Mouse (Mus musculus): Measurements from ENCODE around the gene Dnajc6. TPM values are rescaled to one million over a fixed set of nuclear protein-coding genes. Genes with fewer than 3 reads are reported as not detected.

Dnajc6 gene
- total and polyA plus RNA-seq, 3 experiments, result 15.0 to 20.2 TPM; not detected in 1

- Histone ChIP-seq H3K9ac (ENCODE audit: control insufficient read depth, low read depth, low read length, poor library complexity, severe bottlenecking) (no peak overlapping the region), H3K4me1 (ENCODE audit: control insufficient read depth in 1 of 2, insufficient read depth in 2 of 2, low read length in 2 of 2) (no peaks in the 10 kb centered on the region), H3K4me3 (ENCODE audit: control insufficient read depth in 1 of 2, insufficient read depth in 1 of 2, low read depth in 2 of 2, low read length in 2 of 2) (no peak overlapping the region), H3K27ac (ENCODE audit: control insufficient read depth, low read depth, low read length) (no peak overlapping the region), H3K9me3 (replicated peaks; ENCODE audit: insufficient read depth, low read length) (no peaks in the 10 kb centered on the region), H3K79me2 (ENCODE audit: control insufficient read depth, insufficient read depth, low read length, poor library complexity) (no peaks in the 10 kb centered on the region; the same call in 1 of the 2 replicates), H3K27me3 (ENCODE audit: control insufficient read depth in 1 of 2, insufficient read depth in 2 of 2, low read length in 2 of 2) (no peaks in the 10 kb centered on the region), H3K36me3 (ENCODE audit: control insufficient read depth in 1 of 2, insufficient read depth in 2 of 2, low read length in 2 of 2) (no peaks in the 10 kb centered on the region; a peak in 1 of 4 replicates)
- DNase-seq (ENCODE audit: low read depth, low spot score), result no peak
- TF ChIP-seq USF1 (IDR thresholded peaks at IDR 0.05; ENCODE audit: low read depth, low read length), result no peak
- TF ChIP-seq RCOR1 (IDR thresholded peaks at IDR 0.05; ENCODE audit: low read depth, low read length), result no peak
- TF ChIP-seq ZKSCAN1 (IDR thresholded peaks at IDR 0.05; ENCODE audit: low read depth, low read length), result no peak
- TF ChIP-seq MXI1 (IDR thresholded peaks at IDR 0.05; ENCODE audit: low read depth, low read length), result no peak
- TF ChIP-seq ZC3H11A (IDR thresholded peaks at IDR 0.05; ENCODE audit: low read depth, low read length), result no peak
- TF ChIP-seq RAD21 (IDR thresholded peaks at IDR 0.05; ENCODE audit: low read depth, low read length), result no peak
- TF ChIP-seq MYC (IDR thresholded peaks at IDR 0.05; ENCODE audit: low read depth, low read length), result no peak
These were observed 53.6 kb downstream of the Dnajc6 start for GRCm38 (mm10) chr4:101549958-101550591.

DNA sequence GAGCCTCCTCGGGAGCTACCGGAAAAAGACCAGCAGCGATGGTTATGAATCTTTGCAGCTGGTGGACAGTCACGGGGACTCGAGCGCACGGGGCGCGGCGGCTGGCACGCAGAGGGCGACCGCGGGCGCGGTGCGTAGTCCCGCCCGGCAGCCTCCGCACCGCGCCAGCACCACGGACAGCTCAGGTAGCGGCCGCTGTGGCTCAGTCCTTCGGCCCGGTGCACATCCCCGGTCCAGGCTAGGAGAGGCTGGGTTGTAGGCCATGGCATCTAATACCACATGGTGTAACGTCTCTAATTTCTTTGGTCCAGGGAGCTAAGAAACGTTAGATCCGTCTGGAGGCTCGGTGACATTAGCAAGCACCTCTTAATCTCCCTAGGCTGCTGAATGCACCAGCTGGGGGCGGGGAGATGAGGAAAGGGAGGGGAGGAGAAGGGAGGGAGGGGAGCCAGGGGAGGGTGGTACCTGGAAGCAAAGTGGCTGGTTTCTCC, 54.3 kb downstream of the Dnajc6 start:
- Histone ChIP-seq H3K4me3 (ENCODE audit: control insufficient read depth in 1 of 2, insufficient read depth in 1 of 2, low read depth in 2 of 2, low read length in 2 of 2) (no peak overlapping the region), H3K36me3 (ENCODE audit: control insufficient read depth in 1 of 2, insufficient read depth in 2 of 2, low read length in 2 of 2) (no peaks in the 10 kb centered on the region; a peak in 1 of 4 replicates), H3K9me3 (replicated peaks; ENCODE audit: insufficient read depth, low read length) (no peaks in the 10 kb centered on the region), H3K79me2 (ENCODE audit: control insufficient read depth, insufficient read depth, low read length, poor library complexity) (no peaks in the 10 kb centered on the region; the same call in 1 of the 2 replicates), H3K4me1 (ENCODE audit: control insufficient read depth in 1 of 2, insufficient read depth in 2 of 2, low read length in 2 of 2) (no peaks in the 10 kb centered on the region), H3K9ac (ENCODE audit: control insufficient read depth, low read depth, low read length, poor library complexity, severe bottlenecking) (no peak overlapping the region), H3K27ac (ENCODE audit: control insufficient read depth, low read depth, low read length) (no peak overlapping the region), H3K27me3 (ENCODE audit: control insufficient read depth in 1 of 2, insufficient read depth in 2 of 2, low read length in 2 of 2) (no peaks in the 10 kb centered on the region)
- TF ChIP-seq TCF12 (IDR thresholded peaks at IDR 0.05; ENCODE audit: low read depth, low read length), result no peak
- no peak for TF ChIP-seq MAX (IDR thresholded peaks at IDR 0.05; ENCODE audit: low read length)
- DNase-seq (ENCODE audit: low read depth, low spot score), result no peak

DNA sequence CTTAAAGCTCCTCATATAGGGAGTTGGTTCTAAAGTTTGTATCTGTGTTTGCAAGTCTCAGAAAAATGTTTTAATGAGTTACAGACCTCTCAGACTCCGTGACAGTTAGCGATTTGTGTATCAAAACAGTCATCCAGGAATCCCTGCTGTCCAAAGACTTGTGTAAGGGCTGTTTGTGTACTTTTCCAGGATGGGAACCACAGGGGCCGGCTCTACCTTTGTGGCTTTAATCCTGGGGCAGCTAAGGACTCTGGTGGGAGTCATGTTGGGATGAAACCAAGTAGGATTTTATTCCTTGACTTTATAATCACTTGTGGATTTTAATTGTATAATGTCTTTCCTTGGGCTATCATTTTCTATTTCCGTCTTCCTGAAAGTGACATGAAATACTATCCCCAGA, 55.0 kb downstream of the Dnajc6 start:
- no peaks in the 10 kb centered on the region; a peak in 1 of 4 replicates for H3K36me3 ChIP-seq (ENCODE audit: control insufficient read depth in 1 of 2, insufficient read depth in 2 of 2, low read length in 2 of 2)
- H3K27me3 ChIP-seq (ENCODE audit: control insufficient read depth in 1 of 2, insufficient read depth in 2 of 2, low read length in 2 of 2), result no peaks in the 10 kb centered on the region
- H3K4me1 ChIP-seq (ENCODE audit: control insufficient read depth in 1 of 2, insufficient read depth in 2 of 2, low read length in 2 of 2), result no peaks in the 10 kb centered on the region
- no peak overlapping the region for H3K4me3 ChIP-seq (ENCODE audit: control insufficient read depth in 1 of 2, insufficient read depth in 1 of 2, low read depth in 2 of 2, low read length in 2 of 2)
- no peaks in the 10 kb centered on the region; the same call in 1 of the 2 replicates for H3K79me2 ChIP-seq (ENCODE audit: control insufficient read depth, insufficient read depth, low read length, poor library complexity)
- no peaks in the 10 kb centered on the region for H3K9me3 ChIP-seq (replicated peaks; ENCODE audit: insufficient read depth, low read length)
- TF ChIP-seq MAFK (IDR thresholded peaks at IDR 0.05; ENCODE audit: borderline replicate concordance, low read depth, low read length) (no peak), UBTF (IDR thresholded peaks at IDR 0.05; ENCODE audit: borderline replicate concordance, insufficient read depth, low read depth, low read length) (no peak), EP300 (IDR thresholded peaks at IDR 0.05; ENCODE audit: low read depth in 1 of 2, low read length in 2 of 2) (no peak), SMC3 (IDR thresholded peaks at IDR 0.05; ENCODE audit: low read depth, low read length) (no peak), MXI1 (IDR thresholded peaks at IDR 0.05; ENCODE audit: low read depth, low read length) (no peak), POLR2AphosphoS2 (IDR thresholded peaks at IDR 0.05; ENCODE audit: low read length) (no peak), RCOR1 (IDR thresholded peaks at IDR 0.05; ENCODE audit: low read depth, low read length) (no peak), POLR2A (IDR thresholded peaks at IDR 0.05; ENCODE audit: control insufficient read depth in 1 of 2, insufficient read depth in 1 of 2, low read depth in 1 of 2, low read length in 2 of 2, poor library complexity in 1 of 2) (no peak), TAL1 (IDR thresholded peaks at IDR 0.05; ENCODE audit: low read length) (no peak), ZKSCAN1 (IDR thresholded peaks at IDR 0.05; ENCODE audit: low read depth, low read length) (no peak), CTCF (IDR thresholded peaks at IDR 0.05 in 2 of 3, conservative IDR thresholded peaks at IDR 0.05 in 1 of 3; ENCODE audit: control insufficient read depth in 1 of 3, insufficient read depth in 1 of 3, low read depth in 2 of 3, low read length in 3 of 3, poor library complexity in 1 of 3, severe bottlenecking in 1 of 3) (no peak)
- no peak overlapping the region for H3K27ac ChIP-seq (ENCODE audit: control insufficient read depth, low read depth, low read length)
- no peak overlapping the region for H3K9ac ChIP-seq (ENCODE audit: control insufficient read depth, low read depth, low read length, poor library complexity, severe bottlenecking)
- no peak for DNase-seq (ENCODE audit: low read depth, low spot score)
